Mouse (Mus musculus): ENCODE results near the gene Lemd1.

DNA sequence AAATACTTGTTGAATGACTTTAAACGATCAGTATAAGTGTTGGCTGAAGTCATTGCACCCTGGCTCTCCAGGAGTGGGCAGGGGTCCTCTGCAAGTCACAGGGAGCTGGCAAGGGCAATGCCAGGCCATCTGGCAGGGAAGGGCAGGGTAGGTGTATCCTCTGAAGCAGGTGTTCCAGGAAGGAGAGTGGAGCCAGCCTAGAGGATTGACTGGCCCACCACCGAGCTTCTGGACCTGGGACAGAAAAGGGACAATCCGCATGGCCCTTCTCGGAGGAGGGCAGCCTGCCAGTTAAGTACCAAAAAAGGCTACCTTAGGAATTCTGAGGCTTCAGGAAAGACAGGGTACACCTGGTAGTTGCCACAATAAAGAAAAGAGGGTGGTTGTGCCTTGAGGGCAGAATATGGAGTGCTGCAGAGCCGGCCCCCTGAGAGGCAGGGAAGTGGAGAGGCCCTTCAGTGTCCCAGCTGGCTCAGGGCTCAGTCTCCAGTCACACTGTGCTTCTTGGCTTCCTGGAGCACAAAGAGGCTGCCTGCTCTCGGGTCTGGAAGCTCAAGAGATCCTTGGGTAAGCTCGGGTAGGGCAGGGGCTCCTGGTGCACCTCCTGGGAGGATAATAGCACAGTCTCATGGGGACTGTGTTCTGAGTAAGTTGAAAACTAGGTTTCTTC lies 29.9 kb upstream of the Lemd1 start:
- TF ChIP-seq CTCF (conservative IDR thresholded peaks at IDR 0.05; ENCODE audit: insufficient read depth, insufficient read length, low read depth, low read length) = no peak
- no peak for TF ChIP-seq POLR2A (IDR thresholded peaks at IDR 0.05; ENCODE audit: low read depth, low read length)
